Mouse (Mus musculus) cerebellum, adult 2 months (tissue): ENCODE measurements around the gene Chd4. TPM values are rescaled to one million over a fixed set of nuclear protein-coding genes. Genes with fewer than 3 reads are reported as not detected.
A peak's percentile ranks its signal among the peaks of the same experiment; 100 is the strongest.
"Not testable (repeated sequence)": the region's sequence is repeated elsewhere in the genome, so short reads cannot be mapped to it uniquely, and the experiment has no call there.

ENCODE experiments used
- DNase-seq, 2 experiments: peaks; one replicate each; pipeline ENCODE4 v3.0.0; 2021
- H3K27ac ChIP-seq: fragments of 200-500 bp; 2 replicates; pipeline ENCODE4 v1.5.1; 2012; ENCODE audit warnings: low read length, control low read depth, inconsistent platforms; ENCODE audit not compliant: insufficient read depth
- H3K27me3 ChIP-seq: fragments of 200-500 bp; 2 replicates; pipeline ENCODE4 v1.6.1; 2012; ENCODE audit warnings: inconsistent platforms, mild to moderate bottlenecking, low read length, moderate library complexity; ENCODE audit not compliant: control insufficient read depth, insufficient read depth
- H3K4me1 ChIP-seq: fragments of 200-500 bp; 2 replicates; pipeline ENCODE4 v1.6.1; 2011; ENCODE audit warnings: low read length; ENCODE audit not compliant: control insufficient read depth, insufficient read depth
- H3K4me3 ChIP-seq: fragments of 200-500 bp; replicated peaks from 2 replicates; pipeline ENCODE3; 2011; ENCODE audit warnings: mild to moderate bottlenecking, low read depth, low read length, control low read depth; ENCODE audit not compliant: insufficient read depth
- CTCF ChIP-seq: fragments of 200-500 bp; IDR thresholded peaks from 2 replicates; pipeline ENCODE4 v1.5.1; 2011; ENCODE audit warnings: low read depth, mild to moderate bottlenecking, control low read depth, low read length, moderate library complexity, borderline replicate concordance; ENCODE audit not compliant: insufficient read depth
- POLR2A ChIP-seq: fragments of 200-500 bp; IDR thresholded peaks from 2 replicates; pipeline ENCODE4 v1.6.1; 2011; ENCODE audit warnings: low read length, control low read depth, borderline replicate concordance; ENCODE audit not compliant: insufficient read depth
- WGBS: fragments of 180-500 bp; shearing (Covaris S2); methylation state at CpG from one replicate; pipeline ENCODE4 v1.1.7; 2018; 5-methylcytosine and 5-hydroxymethylcytosine counted together
- polyA plus RNA-seq: library from polyadenylated mRNA; depleted of rRNA; stranded (reverse); fragments of >200 nt; gene quantifications from 2 replicates; pipeline ENCODE4 v1.2.3, GENCODE M21; 2012; rRNA removed

Chd4 gene
- 110 and 112 TPM in 2 replicates for polyA plus RNA-seq

DNA sequence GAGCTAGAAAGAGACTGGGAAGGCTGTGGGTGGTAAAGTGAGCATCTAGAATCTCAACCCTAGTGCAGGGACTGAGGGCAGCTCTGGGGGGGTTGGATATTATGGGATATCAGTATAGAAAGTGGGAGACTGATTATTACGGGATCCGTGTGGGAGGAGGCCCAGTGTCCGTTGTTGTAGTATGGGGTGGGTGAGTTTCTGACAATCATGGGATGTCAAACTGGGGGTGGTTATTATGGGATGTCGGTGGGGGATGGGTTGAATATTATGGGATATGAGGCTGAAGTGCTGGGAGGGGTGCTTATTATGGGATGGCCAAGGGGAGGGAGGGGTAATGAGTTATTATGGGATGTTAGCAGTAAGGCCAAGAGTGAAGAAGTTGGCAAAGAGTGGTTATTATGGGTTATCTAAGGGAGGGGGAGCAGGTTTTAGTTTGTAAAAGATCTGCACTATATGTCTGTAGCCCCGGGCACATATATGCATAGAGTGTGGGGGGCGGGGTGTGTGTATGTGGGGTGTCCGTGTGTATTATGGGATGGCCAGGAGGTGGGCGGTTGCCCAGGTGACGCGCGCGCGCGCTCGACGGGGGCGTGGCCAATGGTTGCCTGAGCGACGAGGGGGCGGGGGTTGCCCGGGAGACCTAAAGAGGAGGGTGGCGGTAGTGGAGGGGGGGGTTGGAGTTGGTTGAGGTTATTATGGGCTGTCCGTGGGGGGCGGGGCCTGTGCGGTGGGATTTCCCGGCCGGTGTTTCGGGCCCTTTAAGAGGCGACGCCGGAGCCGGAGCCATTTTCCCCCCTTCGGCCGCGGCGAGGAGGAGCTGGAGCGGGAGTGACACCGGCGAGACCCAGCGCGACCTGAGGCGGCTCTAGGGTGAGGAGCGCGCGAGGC lies at the start of gene Chd4:
Gene Chd4 (plus strand): TSS at position 591 of the 888 bp plus-strand sequence.
- peak; percentile 93 to 96 for DNase-seq
- H3K4me3 ChIP-seq = peak within 1 kb of the TSS; percentile 77
- WGBS = 1% methylated on average over 44 of the region's 45 CpGs
- TF ChIP-seq CTCF (no peak), POLR2A (peak; percentile 82)
- peak within 1 kb of the TSS; percentile 92 for H3K27ac ChIP-seq
- H3K27me3 ChIP-seq = no peaks in the 10 kb centered on the region
- peaks cover 15% of the 10 kb centered on the region for H3K4me1 ChIP-seq

DNA sequence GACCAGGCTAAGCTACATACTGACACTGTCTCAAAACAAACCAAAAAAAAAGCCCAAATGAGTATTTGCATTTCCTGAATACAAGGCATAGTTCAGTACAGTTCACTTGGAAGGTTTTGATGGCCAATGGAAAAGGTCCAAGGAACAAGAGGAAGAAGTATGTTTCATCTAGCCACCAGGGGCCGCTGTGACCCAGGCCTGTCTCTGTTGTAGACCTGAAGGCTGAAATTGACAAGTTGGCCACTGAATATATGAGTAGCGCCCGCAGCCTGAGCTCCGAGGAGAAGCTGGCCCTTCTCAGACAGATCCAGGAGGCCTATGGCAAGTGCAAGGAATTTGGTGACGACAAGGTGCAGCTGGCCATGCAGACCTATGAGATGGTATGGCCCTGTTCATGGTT lies 49.1 kb upstream of the Chd4 start:
- Histone ChIP-seq H3K27ac (no peak overlapping the region; the same call in 1 of the 2 replicates), H3K4me1 (0 out of 2 replicates have a peak, but pooled peaks cover 4% of the 10 kb centered on the region), H3K4me3 (no peak overlapping the region), H3K27me3 (no peaks in the 10 kb centered on the region)
- peak; percentile 84 to 85 for DNase-seq
- TF ChIP-seq CTCF (peak; percentile 93), POLR2A (no peak)
- WGBS = 3% methylated on average over 5 of the region's 5 CpGs

DNA sequence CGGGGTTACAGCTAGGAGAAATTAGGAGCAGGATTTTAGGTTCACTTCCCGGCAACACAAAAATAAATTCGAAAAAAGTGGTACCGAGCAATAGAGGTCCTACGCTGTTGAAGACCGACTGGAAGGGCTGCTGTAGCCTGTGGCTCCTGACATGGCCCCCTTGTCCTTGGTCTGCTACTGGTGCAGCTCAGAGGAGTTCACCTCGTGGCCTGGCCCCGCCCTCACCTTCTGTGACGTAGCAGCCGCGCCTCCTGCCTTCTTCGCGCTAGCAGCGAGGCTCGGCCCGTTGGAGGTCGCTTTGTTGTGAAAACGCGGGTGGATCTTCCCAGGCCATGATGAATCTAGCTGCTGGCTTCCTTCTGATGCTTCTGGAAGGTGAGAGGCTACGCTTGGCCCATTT lies 46.1 kb upstream of the Chd4 start, which contains the start of gene Acrbp:
Gene Acrbp (plus strand): TSS at position 12 of the 400 bp plus-strand sequence.
- no peak for TF ChIP-seq POLR2A
- TF ChIP-seq CTCF = no peak
- no peak for DNase-seq
- Histone ChIP-seq H3K27me3 (no peaks in the 10 kb centered on the region), H3K4me3 (no peak within 1 kb of the TSS), H3K27ac (no peak within 1 kb of the TSS), H3K4me1 (0 out of 2 replicates have a peak, but pooled peaks cover 4% of the 10 kb centered on the region)
- WGBS = 51% methylated on average over 20 of the region's 20 CpGs

DNA sequence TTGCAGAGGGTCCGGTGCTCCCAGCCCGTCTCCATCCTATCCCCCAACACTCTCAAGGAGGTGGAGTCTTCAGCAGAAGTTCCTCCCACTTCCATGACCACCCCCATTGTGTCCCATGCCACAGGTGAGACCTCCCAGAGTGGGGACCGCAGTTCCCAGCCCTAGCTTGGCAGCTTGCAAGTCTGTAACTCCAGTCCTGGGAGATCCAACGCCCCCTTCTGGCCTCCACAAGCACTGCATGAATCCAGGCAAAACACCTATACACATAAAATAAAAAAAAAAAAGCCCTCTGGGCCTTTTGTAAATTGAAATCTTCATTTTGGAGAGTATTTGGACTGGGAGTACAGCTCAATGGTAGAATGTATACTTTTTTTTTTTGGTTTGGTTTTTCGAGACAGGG lies 44.5 kb upstream of the Chd4 start:
- H3K27ac ChIP-seq = no peak overlapping the region
- whole genome bisulfite sequencing = 60% methylated on average over 5 of the region's 5 CpGs
- peak in 1 of 2 experiments; percentile 18 for DNase-seq
- H3K4me1 ChIP-seq = 0 out of 2 replicates have a peak, but pooled peaks cover 4% of the 10 kb centered on the region
- TF ChIP-seq POLR2A (no peak), CTCF (peak; percentile 37; the same call in 1 of the 2 replicates)
- no peaks in the 10 kb centered on the region for H3K27me3 ChIP-seq
- no peak overlapping the region for H3K4me3 ChIP-seq

DNA sequence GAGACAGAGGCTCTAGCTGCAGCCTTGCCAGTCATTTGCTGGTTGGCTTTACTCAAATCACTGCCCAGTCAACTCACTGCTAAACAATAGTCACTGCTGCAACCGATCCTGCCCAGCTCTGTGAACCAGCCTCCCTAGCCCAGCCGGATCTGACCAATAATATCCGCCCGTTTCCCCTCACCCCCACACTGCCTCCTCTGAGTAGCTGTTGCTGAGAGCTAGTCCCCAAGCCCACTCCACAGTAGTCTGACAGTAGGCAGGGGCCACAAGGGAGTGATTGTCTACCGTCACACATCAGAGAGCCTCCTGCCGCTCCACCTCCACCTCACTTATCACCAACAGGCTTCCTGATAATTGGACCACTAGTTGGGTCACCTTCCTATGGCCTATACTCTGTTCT lies 34.3 kb upstream of the Chd4 start:
- H3K4me1 ChIP-seq = peaks cover 7% of the 10 kb centered on the region; the same call in 1 of the 2 replicates
- TF ChIP-seq POLR2A (no peak), CTCF (no peak)
- H3K27me3 ChIP-seq = no peaks in the 10 kb centered on the region
- no peak for DNase-seq
- H3K4me3 ChIP-seq = no peak overlapping the region
- H3K27ac ChIP-seq = no peak overlapping the region
- WGBS = 52% methylated on average over 6 of the region's 6 CpGs

DNA sequence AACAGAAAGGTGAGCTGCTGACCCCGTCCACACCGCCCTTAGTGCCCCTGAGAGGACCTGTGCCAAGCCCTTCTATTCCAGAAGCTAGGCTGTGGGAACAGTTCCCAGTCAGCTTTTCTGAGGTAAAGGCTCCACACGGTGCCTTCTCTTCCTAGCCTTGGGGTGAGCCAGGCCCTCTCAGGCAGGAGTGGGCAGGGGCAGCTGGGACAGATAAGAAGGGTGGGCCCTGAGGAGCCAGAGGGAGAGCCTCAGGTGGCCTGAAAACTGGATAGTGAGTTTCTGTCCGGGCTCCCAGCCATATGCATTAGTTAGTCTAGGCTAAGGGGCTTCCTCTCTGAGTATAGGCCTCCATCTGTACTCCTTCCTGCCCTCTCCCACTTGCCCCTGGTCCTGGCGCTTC lies 33.3 kb upstream of the Chd4 start:
- no peak for DNase-seq
- 31% methylated on average over 5 of the region's 5 CpGs for WGBS
- Histone ChIP-seq H3K27ac (no peak overlapping the region), H3K4me1 (peaks cover 7% of the 10 kb centered on the region; the same call in 1 of the 2 replicates), H3K27me3 (no peaks in the 10 kb centered on the region), H3K4me3 (no peak overlapping the region)
- TF ChIP-seq POLR2A = no peak
- TF ChIP-seq CTCF = no peak

DNA sequence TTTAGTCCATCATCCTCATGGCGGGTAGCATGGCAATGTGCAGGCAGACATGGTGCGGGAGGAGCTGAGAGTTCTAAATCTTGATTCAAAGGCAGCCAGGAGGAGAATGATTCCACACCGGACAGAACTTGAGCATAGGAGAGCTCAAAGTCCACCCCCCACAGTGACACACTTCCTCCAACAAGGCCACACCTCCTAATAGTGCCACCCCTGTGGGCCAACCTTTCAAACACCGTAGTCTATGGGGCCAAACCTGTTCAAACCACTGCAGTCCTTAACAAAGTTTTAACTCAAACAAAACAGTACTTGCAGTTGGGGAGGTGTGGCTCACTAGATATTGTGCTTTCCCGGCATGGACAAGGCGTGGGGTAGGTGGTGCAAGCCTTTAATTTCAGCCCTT lies 31.9 kb upstream of the Chd4 start:
- no peak overlapping the region for H3K4me3 ChIP-seq
- TF ChIP-seq POLR2A (no peak), CTCF (no peak)
- H3K4me1 ChIP-seq = peaks cover 1% of the 10 kb centered on the region; the same call in 1 of the 2 replicates
- 79% methylated on average over 6 of the region's 6 CpGs for WGBS
- H3K27ac ChIP-seq = no peak overlapping the region
- no peak for DNase-seq
- H3K27me3 ChIP-seq = no peaks in the 10 kb centered on the region

DNA sequence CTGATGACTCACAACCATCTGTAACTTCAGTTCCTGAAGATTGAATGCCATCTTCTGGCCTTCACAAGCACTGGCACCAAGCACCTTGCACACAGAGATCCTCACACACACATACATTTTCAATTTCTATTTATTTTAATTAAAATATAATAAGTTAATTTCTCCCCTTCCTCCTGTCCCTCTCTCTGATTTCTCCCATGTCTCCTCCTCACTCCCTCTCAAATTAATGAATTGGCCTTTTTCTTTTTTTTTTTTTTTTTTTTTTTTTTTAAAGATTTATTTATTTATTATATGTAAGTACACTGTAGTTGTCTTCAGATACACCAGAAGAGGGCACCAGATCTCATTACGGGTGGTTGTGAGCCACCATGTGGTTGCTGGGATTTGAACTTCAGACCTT lies 30.6 kb upstream of the Chd4 start:
- H3K27me3 ChIP-seq, DNase-seq, H3K4me1 ChIP-seq, H3K4me3 ChIP-seq, H3K27ac ChIP-seq: not testable (repeated sequence)
- WGBS = no CpG with 5 or more reads among the region's 1 CpGs
